Mouse (Mus musculus) hindlimb bud, embryonic 11.5 days (tissue): ENCODE measurements around the gene Nucb1.
"Not testable (repeated sequence)": the region's sequence is repeated elsewhere in the genome, so short reads cannot be mapped to it uniquely, and the experiment has no call there.

Experiments used
- DNase-seq: peaks from one replicate; pipeline ENCODE4 v3.0.0-alpha.2; 2012; ENCODE audit warnings: low read depth, low spot score; ENCODE audit errors: extremely low spot score

Gene Nucb1

DNA sequence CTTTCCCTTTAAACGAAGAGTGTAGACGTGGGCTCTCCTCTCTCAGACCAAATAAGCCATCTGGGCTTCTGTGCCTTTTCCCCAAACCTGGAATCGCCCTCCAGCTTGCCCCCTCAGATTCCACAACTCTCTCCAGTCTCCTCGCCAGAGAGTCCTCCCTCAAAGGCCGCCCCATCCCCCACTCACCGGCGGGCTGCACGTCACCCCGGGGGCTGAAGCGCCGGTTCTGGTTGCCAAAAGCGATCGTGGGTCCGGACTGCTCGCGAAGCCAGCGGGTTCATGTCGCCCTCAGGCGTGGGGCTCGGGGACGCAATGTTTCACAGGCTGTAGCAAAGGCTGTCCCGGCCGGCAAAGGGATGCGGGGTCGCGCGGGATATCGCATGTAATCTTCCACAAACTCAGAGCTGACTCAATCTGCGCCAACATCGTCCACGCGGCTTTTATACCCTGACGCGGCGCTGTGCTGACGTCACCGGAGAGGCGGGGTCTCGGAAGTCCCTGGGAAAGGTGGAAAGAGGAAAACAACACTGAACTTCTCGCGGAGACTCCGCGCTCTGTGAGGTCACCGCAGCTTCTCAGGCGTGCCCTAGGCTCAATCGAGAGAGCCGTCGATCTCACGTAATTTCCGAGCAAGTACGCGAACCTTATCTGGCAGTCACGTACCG is 15.7 kb upstream of the Nucb1 start, which contains the start of the genes Ppp1r15a and Plekha4:
Ppp1r15a (minus strand) TSS at position 460 of the 665 bp plus-strand sequence.
Plekha4 (plus strand) TSS at position 522 of the 665 bp plus-strand sequence.
- DNase-seq: peak; percentile 96

DNA sequence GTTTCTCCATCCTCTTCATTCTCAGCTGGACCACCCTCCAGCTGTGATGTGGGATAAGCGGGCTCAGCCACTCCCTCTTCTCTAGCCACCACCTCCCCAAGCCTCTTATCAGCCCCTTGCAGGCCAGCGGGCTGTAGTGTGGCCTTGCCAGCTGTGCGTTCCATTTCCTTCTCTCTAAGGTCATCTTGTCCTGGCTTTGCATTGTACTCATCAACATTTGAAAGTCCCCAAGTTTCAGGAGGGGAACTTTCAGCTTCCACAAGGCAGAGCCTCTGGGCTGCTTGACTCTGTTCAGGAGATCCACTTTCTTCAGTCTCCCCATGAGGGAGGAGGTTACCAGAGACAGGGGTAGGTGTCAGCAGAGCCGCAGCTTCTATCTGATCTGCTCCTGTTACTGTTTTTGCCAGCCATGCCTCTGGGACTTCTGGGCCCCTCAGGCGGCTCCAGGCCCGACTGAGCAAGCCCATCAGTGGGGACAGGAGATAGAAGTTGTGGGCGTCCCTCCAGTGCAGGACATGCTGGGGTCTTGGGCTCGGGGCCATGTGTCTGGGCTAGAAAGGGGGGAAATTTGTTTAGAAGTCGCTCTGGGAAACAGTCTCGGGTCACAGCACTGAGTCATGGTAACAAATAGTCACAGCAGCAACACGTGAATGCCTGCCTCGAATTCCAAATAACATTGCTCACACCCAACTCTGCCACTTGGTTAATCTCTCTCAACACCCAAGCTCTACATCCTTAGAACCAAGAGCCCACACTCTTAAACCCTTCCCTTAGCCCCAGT is 14.8 kb upstream of the Nucb1 start:
- DNase-seq: no peak

DNA sequence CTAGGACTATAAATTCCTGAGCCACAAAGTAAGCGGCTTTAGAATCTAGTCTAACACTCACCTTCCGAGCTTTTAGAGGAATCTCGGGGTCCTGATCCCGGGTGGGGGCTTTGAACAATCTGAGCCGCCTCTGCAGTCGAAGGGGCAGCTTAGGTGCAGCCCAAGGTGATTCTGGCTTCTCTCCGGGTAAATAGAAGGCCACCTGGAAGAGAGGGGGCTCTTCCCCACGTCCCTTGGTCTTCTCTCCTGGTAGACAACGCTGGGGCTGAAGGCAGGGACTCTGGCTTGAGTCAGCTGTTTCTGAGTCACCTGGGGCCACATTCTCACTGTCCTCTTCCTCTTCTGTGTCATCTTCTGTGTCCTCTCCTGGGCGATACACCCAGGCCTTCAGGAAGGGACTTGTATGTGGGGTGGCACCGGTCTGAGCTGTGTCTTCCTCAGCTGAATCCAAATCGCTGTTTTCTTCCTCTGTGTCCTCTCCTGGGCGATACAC is 13.5 kb upstream of the Nucb1 start:
- no peak for DNase-seq

DNA sequence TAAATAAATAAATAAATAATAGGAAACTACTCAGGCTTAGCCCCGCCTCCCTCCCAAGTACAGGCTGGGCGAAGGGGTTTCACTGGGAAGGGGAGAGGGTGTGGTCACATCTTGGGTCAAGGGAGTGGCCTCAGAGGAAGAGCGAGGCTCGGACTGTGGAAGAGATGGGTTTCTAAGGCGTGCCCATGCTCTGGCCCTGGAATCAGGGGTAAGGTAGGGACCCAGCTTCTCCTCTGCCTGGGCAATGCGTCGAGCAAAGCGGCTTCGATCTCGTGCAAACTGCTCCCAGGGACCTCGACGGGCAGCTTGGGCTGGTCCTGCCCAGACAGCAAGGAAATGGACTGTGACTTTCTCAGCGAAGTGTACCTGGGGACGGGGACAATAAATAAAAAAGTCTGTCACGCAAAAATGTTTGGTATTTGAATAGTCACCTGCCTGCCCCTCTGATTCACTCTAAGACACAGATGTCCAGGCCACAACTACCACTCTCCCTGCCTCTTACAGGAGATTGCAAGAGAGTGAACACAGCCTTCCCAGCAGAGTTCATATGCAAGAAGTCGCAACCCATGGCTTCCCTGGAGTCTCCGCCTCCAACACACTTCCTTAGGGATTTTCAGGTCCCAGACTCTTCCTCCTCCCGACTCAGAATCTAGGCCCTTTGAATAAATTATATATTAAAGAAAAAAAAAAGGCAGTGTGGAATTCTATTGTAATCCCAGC is 12.9 kb upstream of the Nucb1 start:
- no peak for DNase-seq

DNA sequence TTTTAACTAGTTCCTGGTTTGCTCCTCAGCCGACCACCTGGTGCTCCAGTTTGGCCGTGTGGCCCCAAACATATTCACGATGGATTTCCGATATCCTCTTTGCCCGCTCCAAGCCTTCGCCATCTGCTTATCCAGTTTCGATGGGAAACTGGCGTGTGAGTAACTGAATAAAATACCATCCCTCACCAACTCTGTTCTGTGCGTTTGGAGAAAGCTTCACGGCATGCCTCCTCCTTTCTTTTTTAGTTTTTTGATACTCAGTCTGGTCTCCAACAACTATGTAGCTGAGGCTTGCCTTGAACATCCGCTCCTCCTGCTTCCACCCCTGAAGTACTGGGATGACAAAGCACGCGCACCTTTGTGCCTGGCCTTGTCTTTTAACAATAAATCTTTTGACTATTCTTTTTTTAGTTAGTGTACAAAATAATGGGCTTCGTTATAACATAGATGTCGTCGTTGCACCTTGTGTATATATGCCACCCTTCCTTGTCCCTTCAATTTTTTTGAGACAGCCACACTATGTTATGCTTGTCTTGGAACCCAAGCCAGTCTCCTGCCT is 12.1 kb upstream of the Nucb1 start:
- no peak for DNase-seq

DNA sequence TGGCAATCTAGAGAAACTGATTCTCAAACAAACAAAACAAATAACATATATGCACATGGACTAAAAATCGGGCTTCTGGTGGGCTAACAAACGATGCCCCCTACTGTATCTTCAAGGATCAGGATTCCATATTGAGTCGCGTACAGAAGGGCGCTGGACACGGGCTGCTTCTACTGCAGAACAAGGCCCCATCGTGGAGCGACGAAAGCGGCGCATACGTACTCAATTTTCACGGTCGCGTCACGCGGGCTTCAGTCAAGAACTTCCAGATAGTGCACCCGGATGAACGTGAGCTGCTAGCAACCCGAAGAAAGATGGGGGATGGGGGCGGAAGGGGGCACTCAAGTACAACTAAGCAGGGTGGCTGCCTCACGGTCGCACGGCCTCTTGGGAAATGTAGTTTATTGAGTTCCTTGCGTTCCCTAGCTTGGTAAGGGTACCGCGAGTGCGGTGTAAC is 11.6 kb upstream of the Nucb1 start:
- DNase-seq: peak; percentile 74

DNA sequence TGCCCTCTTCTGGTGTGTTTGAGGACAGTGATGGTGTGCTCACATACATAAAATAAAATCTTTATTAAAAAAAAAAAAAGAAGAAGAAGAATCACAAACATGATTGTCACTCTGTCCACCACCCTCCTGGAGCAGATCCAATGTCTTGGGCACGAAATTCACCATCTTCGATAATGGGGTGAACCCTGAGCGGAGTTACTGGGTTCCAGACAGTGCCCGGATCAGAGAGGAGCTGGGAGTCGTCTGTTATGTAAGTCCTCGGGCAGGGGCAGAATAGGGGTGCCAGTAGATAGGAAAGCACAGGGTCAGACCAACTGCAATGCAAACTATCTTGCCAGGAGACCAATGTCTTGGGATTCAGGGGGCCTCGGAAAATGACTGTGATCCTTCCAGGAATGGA is 10.4 kb upstream of the Nucb1 start:
- DNase-seq: no peak

DNA sequence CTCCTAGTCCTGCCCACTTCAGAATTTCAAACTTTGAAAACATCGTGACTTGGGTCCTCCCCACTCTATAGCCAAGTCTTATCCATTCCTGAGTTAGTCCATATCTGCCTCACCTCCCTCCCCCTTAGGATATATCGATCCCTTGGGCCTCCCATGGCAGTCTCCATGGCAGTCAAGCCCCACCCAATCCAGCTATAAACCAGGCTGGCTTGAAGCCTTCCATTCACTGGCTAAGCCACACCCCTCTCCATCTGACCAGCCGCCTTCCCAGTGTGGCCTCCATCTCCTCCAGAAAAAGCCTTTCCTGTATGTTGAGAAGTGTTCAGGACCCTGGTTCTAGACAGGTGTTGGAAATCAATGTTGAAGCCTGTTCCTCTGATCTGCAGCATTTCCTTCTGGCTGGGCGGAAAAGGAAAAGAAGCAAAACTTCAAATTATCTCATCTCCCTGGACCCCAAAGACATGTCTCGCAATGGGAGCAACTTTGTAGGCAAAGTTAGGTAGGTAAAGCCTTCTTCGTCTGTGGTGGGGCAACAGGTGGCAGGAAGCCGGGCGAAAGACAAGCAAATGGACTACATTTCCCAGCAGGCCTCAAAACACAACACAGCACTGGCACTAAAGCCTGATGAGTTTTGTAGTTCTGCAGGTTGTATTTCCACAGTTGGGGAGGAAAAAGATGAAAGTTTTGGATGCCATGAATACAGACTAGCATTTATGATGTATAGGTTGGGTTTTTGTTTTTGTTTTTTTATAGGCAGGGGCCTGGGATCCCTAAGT is 9.3 kb upstream of the Nucb1 start:
- no peak for DNase-seq

DNA sequence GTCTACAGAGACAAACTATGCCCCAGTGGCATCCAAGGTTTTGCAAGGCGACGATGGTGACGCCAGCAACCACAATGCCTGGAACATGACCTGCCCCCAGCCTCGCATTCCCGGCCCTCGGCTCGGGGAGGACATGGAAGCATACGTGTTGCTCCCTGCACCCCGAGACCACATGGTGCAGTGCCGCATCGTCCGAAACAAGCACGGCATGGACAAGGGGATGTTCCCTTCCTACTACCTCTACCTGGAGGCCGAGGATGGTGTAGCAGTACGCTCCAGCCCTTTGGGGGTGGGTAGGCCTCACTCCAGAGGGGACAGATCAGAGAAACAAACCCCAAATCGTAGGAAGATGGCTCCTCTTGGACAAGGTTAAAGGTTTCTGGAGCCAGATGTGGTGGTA is 8.4 kb upstream of the Nucb1 start:
- no peak for DNase-seq

DNA sequence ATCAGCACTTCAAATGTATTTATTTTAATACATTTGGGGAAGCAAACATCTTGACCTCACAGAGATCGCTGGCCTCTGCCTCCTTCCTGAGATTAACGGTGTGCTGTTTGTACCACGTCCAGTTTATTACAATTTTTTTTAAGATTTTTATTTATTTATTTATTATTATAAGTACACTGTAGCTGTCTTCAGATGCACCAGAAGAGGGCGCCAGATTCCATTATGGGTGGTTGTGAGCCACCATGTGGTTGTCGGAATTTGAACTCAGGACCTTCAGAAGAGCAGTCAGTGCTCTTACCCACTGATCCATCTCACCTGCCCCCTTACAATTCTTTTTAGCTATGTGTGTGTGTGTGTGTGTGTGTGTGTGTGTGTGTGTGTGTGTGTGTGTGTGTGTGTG is 6.6 kb upstream of the Nucb1 start:
- not testable (repeated sequence) for DNase-seq

DNA sequence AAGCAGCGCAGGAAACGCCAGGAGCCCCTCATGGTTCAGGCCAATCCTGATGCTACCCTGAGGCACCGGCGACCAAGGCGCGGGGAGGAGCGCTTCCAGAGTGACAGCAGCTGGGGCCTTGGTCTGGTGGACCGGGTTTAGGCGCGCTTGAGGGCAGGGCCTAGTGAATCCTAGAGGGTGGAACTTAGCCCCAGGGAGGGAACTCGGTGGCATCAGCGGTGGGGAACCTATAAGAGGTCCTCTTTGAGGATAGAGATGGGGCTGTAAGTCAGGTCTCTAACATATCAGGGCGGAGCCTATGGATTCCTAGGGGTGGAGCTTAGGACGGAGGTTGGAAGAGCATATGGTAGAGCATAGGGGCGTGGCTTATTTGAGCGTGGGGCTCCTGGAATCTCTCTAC is 5.2 kb upstream of the Nucb1 start:
- no peak for DNase-seq

DNA sequence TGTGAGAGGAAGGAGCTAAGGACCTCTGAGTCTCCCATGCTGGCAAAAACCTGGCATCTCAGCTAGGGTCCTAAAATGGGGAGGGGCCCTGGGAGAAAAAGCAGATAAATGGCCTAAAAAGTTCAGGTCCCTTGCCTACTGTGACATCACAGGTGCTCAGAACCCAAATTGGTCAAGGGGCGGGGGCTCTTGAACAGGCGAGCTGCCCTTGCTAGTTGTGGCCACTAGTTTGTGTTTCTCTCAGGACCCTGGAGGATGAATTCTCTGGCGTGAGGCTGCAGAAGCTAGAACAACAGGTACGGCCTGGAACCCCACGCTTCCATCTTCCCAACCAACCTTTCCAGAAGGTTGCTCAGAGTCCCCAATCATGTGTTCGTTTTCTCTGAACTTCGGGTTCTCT is 4.2 kb upstream of the Nucb1 start:
- DNase-seq: no peak

DNA sequence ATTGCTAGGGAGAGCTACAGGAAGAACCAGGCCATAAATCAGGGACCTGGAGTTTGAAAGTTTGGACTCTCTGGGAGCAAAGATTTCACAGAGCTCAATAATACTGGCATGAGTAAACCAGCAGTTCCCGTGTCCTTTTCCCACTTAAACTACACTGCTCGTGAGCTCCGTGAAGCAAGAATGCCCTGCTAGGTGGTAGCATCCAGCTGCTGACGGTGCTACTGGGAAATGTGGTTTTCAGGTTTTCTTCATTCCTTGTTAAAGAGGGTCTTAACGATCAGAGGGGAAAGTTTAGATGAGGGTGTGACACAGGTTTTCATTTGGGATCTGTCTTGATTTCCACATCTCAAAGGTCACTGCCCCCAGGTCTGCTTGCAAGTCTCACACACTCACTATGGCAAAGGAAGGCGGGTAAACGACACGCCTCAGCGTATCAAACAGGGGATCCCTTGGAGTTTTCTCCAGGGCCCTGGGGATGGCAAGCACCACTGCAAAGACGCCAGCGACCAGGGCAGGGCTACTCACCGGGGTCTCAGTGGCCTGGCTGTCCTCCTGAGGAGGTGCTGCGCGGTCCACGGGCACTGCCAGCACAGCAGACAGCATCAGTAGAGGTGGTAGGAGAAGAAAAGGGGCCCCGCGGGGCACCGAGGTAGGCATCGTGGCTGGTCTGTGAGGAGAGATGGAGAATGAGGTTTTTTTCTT is 874 bp downstream of the Nucb1 start:
- no peak for DNase-seq

DNA sequence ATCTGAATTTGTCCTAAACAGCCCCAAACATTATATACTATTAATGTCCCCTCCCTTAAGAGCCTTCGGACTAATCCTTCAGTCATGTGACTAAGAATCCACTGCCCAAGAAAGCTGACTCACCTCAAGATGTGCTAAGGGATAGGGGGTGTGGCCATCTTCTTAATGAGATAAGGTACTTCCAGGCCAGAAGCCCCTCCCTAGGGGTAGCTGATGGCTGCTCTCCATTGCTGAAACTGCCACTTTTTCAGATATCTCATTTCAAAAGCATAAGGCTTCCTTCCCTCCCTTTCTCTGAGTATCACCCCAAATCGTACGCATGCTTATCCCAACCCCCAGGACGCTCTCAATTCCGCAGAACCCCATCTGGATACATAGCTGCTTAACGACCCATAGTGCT is 1.6 kb downstream of the Nucb1 start:
- no peak for DNase-seq

DNA sequence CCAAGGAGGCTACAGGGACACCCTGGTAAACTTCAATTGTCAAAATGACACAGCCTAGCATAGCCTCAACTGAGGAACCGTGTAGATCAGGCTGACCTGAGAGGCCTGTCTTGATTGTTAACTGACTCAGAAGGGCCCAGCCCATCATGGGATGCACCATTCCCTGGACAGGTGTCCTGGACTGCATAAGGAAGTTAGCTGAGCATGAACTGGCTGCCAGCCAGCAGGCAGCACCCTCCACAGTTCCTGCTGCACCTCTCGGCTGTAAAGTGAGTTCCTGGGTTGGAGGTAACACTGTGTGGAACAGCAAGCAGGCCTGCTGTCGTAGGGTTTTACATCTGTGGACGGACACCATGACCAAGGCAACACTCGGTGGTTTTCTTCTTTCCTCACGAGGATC is 2.6 kb downstream of the Nucb1 start:
- DNase-seq: no peak

DNA sequence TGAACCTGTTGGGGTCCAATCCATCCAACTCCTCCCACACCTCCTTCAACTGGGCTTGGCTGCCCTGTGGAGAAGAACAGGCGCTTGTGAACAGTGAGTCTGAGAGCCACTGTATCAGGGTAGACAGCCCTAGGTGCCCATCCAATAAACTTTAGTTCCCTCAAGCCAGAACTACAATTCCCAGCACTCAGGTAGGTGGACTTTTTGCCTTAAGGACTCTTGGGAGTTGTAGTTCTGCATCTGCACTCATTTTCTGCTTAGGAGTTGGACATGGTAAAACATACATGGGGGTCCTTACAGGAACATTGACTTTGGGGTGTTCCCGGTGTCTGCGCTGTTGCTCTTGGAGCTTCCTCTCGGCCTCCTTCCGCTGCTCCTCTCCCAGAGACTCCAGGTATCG is 11.8 kb downstream of the Nucb1 start:
- DNase-seq: no peak

DNA sequence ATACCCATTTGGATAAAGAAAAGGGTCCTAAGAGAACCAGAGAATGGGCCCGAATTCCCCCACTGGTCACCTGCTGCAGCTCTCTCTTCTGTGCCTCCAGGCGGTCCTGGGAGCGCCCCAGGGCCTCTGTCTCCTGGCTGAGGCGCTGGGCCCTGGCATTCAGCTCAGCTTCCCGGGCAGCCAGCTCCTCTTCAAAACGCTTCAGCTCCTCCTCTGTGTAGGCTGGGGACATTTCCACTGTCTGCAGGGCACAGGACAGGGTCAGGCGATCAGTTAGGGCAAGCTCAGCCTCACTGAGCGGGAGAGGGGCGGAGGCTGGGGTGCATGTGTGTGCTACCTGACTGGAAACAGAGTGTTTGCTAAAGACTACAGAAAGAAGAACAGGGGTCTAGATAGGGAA is 15.7 kb downstream of the Nucb1 start:
- DNase-seq: no peak

DNA sequence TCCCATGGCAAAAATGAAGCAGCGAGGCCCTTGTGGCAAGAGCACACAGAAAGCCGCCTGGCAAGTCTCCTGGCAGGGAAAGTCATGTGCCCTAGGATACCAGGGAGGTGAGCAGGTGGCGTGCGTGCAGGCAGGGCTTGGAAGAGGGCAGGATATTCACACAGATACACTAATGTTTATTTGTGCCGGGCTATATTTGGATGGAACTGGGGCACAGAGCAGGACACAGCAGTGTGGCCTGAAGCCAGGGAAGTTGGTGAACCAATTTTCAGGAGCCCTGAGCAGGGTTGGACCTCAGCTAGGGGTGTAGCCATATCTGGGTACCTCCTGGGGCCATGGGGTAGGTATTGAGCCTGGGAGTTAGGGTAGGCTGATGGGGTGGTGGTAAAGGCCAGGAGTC is 17.3 kb downstream of the Nucb1 start:
- no peak for DNase-seq

DNA sequence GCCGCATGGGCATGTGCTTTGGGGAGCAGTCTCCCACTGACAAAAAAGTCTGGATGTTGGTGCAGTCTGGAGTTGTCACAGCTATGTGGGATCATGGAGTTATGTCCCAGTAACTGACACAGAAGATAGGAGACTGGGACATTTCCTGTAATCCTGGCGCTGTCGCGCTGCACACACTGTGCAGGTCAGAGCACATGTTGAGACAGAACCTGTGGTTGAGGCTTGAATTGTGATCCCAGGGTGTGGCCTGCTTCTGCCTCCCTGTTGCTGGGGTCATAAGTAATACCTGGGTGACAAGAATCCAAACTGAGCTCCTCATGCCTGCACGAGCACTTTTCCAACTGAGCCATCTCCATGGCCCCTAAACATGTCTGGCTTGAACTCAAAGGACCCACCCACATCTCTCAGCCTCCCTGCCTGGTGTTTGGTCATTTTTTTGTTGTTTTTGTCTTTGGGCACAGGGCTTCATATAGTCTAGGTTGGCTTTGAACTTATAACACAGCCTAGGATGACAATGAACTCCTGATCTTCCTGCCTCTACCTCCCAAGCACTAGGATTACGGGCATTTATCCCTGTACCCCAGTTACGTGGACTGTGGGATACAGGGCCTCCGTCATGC is 17.9 kb downstream of the Nucb1 start:
- no peak for DNase-seq

DNA sequence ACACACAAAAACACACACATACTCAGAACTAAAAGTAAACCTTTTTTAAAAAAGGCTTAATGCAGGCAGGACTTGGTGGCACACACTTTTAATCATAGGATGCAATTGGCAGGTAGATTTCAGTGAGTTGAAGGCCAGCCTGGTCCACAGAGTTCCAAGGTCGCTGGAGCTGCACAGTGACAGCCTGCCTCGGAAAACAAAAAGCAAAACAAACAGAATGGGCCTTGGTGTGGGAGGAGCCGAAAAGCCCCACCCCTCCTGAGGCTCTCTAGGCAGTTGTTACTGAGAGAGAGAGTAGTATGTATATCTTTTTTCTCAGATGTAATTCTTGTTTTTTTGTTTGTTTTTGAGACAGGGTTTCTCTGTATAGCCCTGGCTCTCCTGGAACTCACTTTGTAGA is 18.9 kb downstream of the Nucb1 start:
- no peak for DNase-seq
